Mouse (Mus musculus): ENCODE results near the gene Sympk.

The Sympk gene

GRCm38 (mm10) chr7:19007026-19007977 is 16.9 kb upstream of the Sympk start:
- no peak for DNase-seq (ENCODE audit: low spot score)

- DNase-seq (ENCODE audit: low spot score), result no peak
These were observed 13.6 kb upstream of the Sympk start for GRCm38 (mm10) chr7:19010581-19010980.

GRCm38 (mm10) chr7:19012025-19012621 is 12.1 kb upstream of the Sympk start:
- no peak for DNase-seq (ENCODE audit: low spot score)

- DNase-seq (ENCODE audit: low spot score), result no peak
These were observed 11.3 kb upstream of the Sympk start for GRCm38 (mm10) chr7:19012882-19013281.

- no peak for DNase-seq (ENCODE audit: low spot score)
These were observed 9.7 kb upstream of the Sympk start for GRCm38 (mm10) chr7:19014452-19014851.

- DNase-seq (ENCODE audit: low spot score), result no peak
These were observed 8.1 kb upstream of the Sympk start for GRCm38 (mm10) chr7:19016042-19016441.

- no peak for DNase-seq (ENCODE audit: low spot score)
These were observed 6.3 kb upstream of the Sympk start for GRCm38 (mm10) chr7:19017909-19018308.

GRCm38 (mm10) chr7:19021048-19021447 is 3.1 kb upstream of the Sympk start:
- no peak for DNase-seq (ENCODE audit: low spot score)

- DNase-seq (ENCODE audit: low spot score), result no peak
These were observed 1.8 kb upstream of the Sympk start for GRCm38 (mm10) chr7:19022189-19022958.

- DNase-seq (ENCODE audit: low spot score), result peak; percentile 17
These were observed 791 bp upstream of the Sympk start, which contains the start of gene Foxa3 for GRCm38 (mm10) chr7:19023357-19023814. TSS of gene Foxa3 (minus strand) at chr7:19023538.

- DNase-seq (ENCODE audit: low spot score), result peak; percentile 21
These were observed 541 bp downstream of the Sympk start for GRCm38 (mm10) chr7:19024581-19025255.

- DNase-seq (ENCODE audit: low spot score), result no peak
These were observed 3.9 kb downstream of the Sympk start for GRCm38 (mm10) chr7:19028067-19028466.

GRCm38 (mm10) chr7:19029084-19029653 is 5.0 kb downstream of the Sympk start:
- DNase-seq (ENCODE audit: low spot score), result no peak

- DNase-seq (ENCODE audit: low spot score), result no peak
These were observed 7.5 kb downstream of the Sympk start for GRCm38 (mm10) chr7:19031641-19032040.

- DNase-seq (ENCODE audit: low spot score), result no peak
These were observed 20.4 kb downstream of the Sympk start for GRCm38 (mm10) chr7:19044616-19045015.

- DNase-seq (ENCODE audit: low spot score), result no peak
These were observed 22.3 kb downstream of the Sympk start for GRCm38 (mm10) chr7:19046286-19047069.

- no peak for DNase-seq (ENCODE audit: low spot score)
These were observed 23.9 kb downstream of the Sympk start for GRCm38 (mm10) chr7:19048006-19048527.

- no peak for DNase-seq (ENCODE audit: low spot score)
These were observed 25.1 kb downstream of the Sympk start for GRCm38 (mm10) chr7:19049252-19049651.

- DNase-seq (ENCODE audit: low spot score), result no peak
These were observed 26.0 kb downstream of the Sympk start for GRCm38 (mm10) chr7:19050172-19050571.

GRCm38 (mm10) chr7:19051161-19051560 is 27.0 kb downstream of the Sympk start:
- DNase-seq (ENCODE audit: low spot score), result no peak

All from spleen, adult 12 weeks (tissue).